Mouse (Mus musculus) stomach, postnatal 0 days (tissue): Measurements from ENCODE around the gene Amd2.

Source experiments
- CTCF ChIP-seq: IDR thresholded peaks from 2 replicates; pipeline ENCODE4 v1.5.1; 2016; ENCODE audit warnings: antibody characterized with exemption, low read depth, mild to moderate bottlenecking, moderate library complexity
- EP300 ChIP-seq: optimal IDR thresholded peaks from 2 replicates; pipeline ENCODE3; 2016; ENCODE audit warnings: antibody characterized with exemption

GRCm38 (mm10) chr10:35761280-35761679 is 49.6 kb upstream of the Amd2 start:
- TF ChIP-seq CTCF (no peak), EP300 (no peak)
